Mouse (Mus musculus) limb, embryonic 13.5 days (tissue): ENCODE results near the gene Hes6. TPM values are rescaled to one million over a fixed set of nuclear protein-coding genes. Genes with fewer than 3 reads are reported as not detected.
A peak's percentile ranks its signal among the peaks of the same experiment; 100 is the strongest.

Source experiments
- ATAC-seq: fragments of 200-750 bp; cut with Nextera tagmentation; 2 replicates; pipeline ENCODE4 v1.8.0; 2017; ENCODE audit warnings: low read depth, moderate number of reproducible peaks, moderate TSS enrichment; ENCODE audit not compliant: low FRiP score
- H3K27ac ChIP-seq: fragments of 300-500 bp; sonication (generic); 2 replicates; pipeline ENCODE4 v1.5.1; 2015; ENCODE audit warnings: inconsistent platforms, mild to moderate bottlenecking, moderate library complexity
- H3K27me3 ChIP-seq: fragments of 300-500 bp; sonication (generic); 2 replicates; pipeline ENCODE4 v1.6.1; 2015; ENCODE audit warnings: mild to moderate bottlenecking, inconsistent platforms
- H3K36me3 ChIP-seq: fragments of 300-500 bp; sonication (generic); 2 replicates; pipeline ENCODE4 v1.6.1; 2015; ENCODE audit warnings: inconsistent platforms, mild to moderate bottlenecking, moderate library complexity
- H3K4me1 ChIP-seq: fragments of 300-500 bp; sonication (generic); 2 replicates; pipeline ENCODE4 v1.6.1; 2015; ENCODE audit warnings: inconsistent platforms
- H3K4me2 ChIP-seq: fragments of 300-500 bp; sonication (generic); replicated peaks from 2 replicates; pipeline ENCODE4 v1.6.1; 2015; ENCODE audit warnings: inconsistent platforms, mild to moderate bottlenecking, moderate library complexity
- H3K4me3 ChIP-seq: fragments of 300-500 bp; sonication (generic); 2 replicates; pipeline ENCODE4 v1.5.1; 2015; ENCODE audit warnings: moderate library complexity, mild to moderate bottlenecking, inconsistent platforms
- H3K9ac ChIP-seq: fragments of 300-500 bp; sonication (generic); 2 replicates; pipeline ENCODE4 v1.6.1; 2015; ENCODE audit warnings: mild to moderate bottlenecking, inconsistent platforms
- H3K9me3 ChIP-seq: fragments of 300-500 bp; sonication (generic); 2 replicates; pipeline ENCODE4 v1.6.1; 2016; ENCODE audit warnings: inconsistent platforms
- WGBS: fragments of 180-500 bp; shearing (Covaris S2); methylation state at CpG from one replicate; pipeline ENCODE4 v1.1.7; 2015; 5-methylcytosine and 5-hydroxymethylcytosine counted together
- polyA plus RNA-seq: library from polyadenylated mRNA; unstranded; fragments of >200 nt; fragmentation: Nextera tagmentation; extraction: Ambion mirVana; gene quantifications from 2 replicates; pipeline ENCODE4 v1.2.1, GENCODE M21; 2015

Gene Hes6
- polyA plus RNA-seq, 1 experiment from 2014 or later: 117 TPM

DNA sequence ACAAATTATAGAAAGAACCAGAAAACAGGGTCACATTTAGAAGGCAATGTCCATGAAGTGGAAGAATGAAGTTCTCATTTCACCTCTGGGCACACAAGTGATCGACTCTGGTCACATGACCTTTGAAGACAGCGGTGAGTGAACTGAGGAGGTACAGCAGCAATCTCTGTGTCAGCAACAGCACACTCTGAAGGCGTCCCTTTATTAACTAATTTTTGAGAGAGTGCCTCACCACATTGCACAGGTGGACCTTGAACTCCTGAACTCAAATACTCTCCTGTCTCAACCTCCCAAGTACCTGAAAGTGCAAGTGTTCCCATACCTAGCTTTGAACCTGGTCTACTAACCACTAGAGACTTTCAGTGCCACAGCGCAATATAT, 32.8 kb downstream of the Hes6 start:
- Histone ChIP-seq H3K4me2 (no peak overlapping the region), H3K4me3 (no peak overlapping the region), H3K4me1 (no peaks in the 10 kb centered on the region), H3K27me3 (no peaks in the 10 kb centered on the region), H3K36me3 (peaks cover 94% of the 10 kb centered on the region), H3K27ac (no peak overlapping the region), H3K9me3 (no peaks in the 10 kb centered on the region), H3K9ac (no peak overlapping the region)
- 92% methylated on average over 4 of the region's 4 CpGs for WGBS
- no peak for ATAC-seq

DNA sequence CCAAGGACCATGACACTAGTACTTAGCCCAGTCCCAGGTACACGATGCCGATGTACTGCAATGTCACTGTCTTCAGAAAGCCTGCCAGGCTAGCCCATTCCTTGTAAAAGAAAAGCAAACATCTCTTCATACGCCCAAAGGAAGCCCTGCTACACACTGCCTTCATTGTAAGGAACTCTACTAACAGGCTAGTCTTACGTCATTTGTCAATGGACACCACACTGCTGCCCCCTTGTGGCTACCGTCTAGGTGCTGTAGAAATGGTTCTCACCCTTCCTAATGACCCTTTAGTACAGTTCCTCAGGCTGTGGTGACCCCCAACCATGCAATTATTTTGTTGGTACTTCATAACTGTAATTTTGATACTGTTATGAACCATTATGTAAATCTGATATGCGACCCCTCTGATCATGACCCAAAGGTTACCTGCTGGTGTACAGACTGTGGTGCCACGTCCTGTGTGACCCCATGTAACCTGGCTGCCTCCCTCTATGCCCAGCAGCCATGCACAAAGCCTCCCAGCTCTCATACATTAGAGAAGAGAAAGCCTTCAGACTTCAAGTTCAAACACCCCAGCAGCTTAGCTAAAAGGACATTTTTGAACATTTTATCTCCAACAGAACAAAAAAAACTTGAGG, 33.3 kb downstream of the Hes6 start:
- peaks cover 96% of the 10 kb centered on the region for H3K36me3 ChIP-seq
- H3K9ac ChIP-seq: no peak overlapping the region
- 63% methylated on average over 7 of the region's 7 CpGs for WGBS
- H3K4me3 ChIP-seq: no peak overlapping the region
- no peak overlapping the region for H3K27ac ChIP-seq
- ATAC-seq: peak; percentile 67
- H3K4me1 ChIP-seq: no peaks in the 10 kb centered on the region
- H3K9me3 ChIP-seq: no peaks in the 10 kb centered on the region
- no peaks in the 10 kb centered on the region for H3K27me3 ChIP-seq
- H3K4me2 ChIP-seq: no peak overlapping the region

DNA sequence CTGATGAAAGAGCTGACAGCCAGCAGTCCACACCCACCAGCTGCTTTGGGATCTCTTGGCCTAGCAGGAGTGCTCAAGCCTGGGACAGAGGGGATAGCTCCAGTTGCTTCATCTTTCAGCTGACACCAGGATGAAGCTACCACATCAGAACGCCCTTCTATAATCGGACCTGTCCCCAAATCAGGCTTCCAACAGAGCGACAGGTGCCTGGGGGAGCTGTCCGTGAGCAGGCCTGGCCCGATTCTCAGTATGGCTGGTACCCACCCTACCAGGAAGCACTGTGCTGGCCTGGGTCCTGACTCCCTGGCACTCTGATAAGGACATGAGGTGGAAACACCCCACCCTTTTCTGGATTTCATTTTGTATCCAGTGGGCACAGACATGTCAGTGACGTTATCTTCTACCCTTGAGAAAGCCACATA, 40.4 kb downstream of the Hes6 start:
- Histone ChIP-seq H3K4me1 (no peaks in the 10 kb centered on the region), H3K9me3 (no peaks in the 10 kb centered on the region), H3K27ac (no peak overlapping the region), H3K4me2 (no peak overlapping the region), H3K9ac (no peak overlapping the region), H3K27me3 (no peaks in the 10 kb centered on the region), H3K4me3 (no peak overlapping the region), H3K36me3 (peaks cover 87% of the 10 kb centered on the region)
- 91% methylated on average over 6 of the region's 6 CpGs for WGBS
- ATAC-seq: no peak

DNA sequence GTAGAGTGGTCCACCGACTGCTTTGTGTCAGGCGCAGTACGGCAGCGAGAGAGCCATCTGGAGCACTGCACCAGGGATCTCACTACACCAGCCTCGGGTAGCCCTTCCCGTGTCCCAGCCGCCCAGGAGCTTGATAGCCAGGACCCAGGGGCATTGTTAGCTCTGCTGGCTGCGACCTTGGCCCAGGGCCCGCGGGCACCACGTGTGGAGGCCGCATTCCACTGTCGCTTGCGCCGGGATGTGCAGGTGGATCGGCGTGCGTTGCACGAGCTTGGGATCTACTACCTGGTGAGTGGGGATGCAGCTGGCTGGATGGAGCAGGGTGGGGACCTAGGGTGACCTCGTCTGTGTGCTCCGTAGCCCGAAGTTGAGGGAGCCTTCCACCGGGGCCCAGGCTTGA, 43.8 kb downstream of the Hes6 start:
- Histone ChIP-seq H3K27me3 (peaks cover 14% of the 10 kb centered on the region; the same call in 1 of the 2 replicates), H3K4me2 (no peak overlapping the region), H3K4me3 (no peak overlapping the region), H3K9me3 (no peaks in the 10 kb centered on the region), H3K27ac (no peak overlapping the region), H3K9ac (no peak overlapping the region), H3K4me1 (peaks cover 17% of the 10 kb centered on the region), H3K36me3 (peaks cover 54% of the 10 kb centered on the region)
- no peak for ATAC-seq
- WGBS: 88% methylated on average over 23 of the region's 23 CpGs

DNA sequence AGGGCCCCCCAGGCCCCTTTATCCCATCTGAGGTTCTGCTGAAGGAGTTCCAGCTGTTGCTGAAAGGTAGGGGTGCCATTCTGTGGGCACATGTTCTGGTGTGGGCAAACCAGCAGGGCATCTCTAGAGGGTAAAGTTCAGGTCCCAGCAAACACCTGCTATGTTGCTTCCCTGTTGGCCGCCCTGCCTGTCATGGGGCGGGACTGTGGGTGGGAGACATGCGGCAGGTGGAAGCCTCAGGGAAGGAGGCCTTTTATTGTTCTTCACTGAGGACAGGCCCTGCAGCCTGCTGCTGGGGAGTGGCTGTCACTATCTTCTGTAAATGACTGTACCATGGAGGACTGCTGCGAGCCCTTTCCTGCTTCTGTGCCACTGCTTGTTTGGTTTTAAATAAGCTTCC, 44.4 kb downstream of the Hes6 start:
- no peak for ATAC-seq
- H3K27me3 ChIP-seq: peaks cover 15% of the 10 kb centered on the region; the same call in 1 of the 2 replicates
- H3K4me2 ChIP-seq: no peak overlapping the region
- H3K4me3 ChIP-seq: no peak overlapping the region
- no peak overlapping the region for H3K9ac ChIP-seq
- H3K36me3 ChIP-seq: peaks cover 47% of the 10 kb centered on the region
- no peaks in the 10 kb centered on the region for H3K9me3 ChIP-seq
- WGBS: 66% methylated on average over 4 of the region's 4 CpGs
- H3K4me1 ChIP-seq: peaks cover 17% of the 10 kb centered on the region
- H3K27ac ChIP-seq: no peak overlapping the region

- Histone ChIP-seq H3K36me3 (peaks cover 26% of the 10 kb centered on the region), H3K4me2 (peak overlapping the region; percentile 93), H3K9ac (no peak overlapping the region), H3K9me3 (no peaks in the 10 kb centered on the region), H3K27ac (no peak overlapping the region), H3K4me1 (peaks cover 17% of the 10 kb centered on the region), H3K27me3 (peaks cover 15% of the 10 kb centered on the region; the same call in 1 of the 2 replicates), H3K4me3 (no peak overlapping the region)
- WGBS: 92% methylated on average over 3 of the region's 3 CpGs
- no peak for ATAC-seq
Observed at GRCm38 (mm10) chr1:91367295-91367694, 46.5 kb downstream of the Hes6 start.

DNA sequence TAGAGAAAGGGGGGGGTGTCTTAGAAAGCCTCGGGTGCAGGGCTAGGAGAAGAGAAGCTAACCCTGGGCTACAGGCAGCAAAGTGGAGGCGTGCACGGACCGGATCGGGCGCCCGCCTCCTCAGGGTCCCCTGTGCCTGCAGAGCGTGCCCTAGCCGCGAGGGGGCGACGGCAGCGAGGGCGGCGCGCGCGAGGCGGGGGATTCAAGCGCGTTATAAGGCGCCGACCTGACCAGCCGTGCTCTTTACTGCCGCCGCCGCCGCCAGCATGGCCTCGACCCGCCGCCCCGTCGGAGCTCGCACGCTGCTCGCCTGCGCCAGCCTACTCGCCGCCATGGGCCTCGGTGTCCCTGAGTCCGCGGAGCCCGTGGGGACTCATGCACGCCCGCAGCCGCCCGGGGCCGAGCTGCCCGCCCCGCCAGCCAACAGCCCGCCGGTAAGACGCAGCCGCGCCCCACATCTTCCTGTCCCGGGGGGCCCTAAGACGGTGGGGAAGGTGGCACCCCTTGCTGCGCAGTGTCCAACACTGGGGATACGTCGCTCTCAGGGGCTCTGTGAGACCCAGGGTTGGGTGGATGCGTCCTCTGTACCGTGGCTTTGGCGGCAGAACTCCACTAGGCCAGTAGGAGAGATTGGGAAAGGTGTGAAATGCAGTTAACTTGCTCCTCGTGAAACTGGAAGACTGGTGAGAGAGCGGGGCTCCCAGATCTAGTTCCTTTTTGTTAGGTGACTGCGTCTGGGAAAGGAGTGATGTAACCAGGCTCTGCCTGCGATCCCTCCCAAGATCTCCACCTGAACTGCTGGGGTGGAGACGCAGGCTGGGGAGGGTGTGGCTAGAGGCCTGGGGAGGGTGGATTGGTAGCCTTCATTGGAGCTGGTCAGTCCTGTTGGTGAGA, 47.4 kb downstream of the Hes6 start, which contains the start of gene Erfe:
Erfe (plus strand) TSS at position 216 of the 894 bp plus-strand sequence.
- H3K4me2 ChIP-seq: peak within 1 kb of the TSS; percentile 93
- ATAC-seq: peak; percentile 30; the same call in 1 of the 2 replicates
- H3K27ac ChIP-seq: no peak within 1 kb of the TSS
- H3K36me3 ChIP-seq: peaks cover 18% of the 10 kb centered on the region
- under 1% methylated on average over 68 of the region's 68 CpGs for WGBS
- H3K9me3 ChIP-seq: no peaks in the 10 kb centered on the region
- H3K4me3 ChIP-seq: peak within 1 kb of the TSS; percentile 53
- H3K9ac ChIP-seq: peak within 1 kb of the TSS; percentile 73
- H3K27me3 ChIP-seq: peaks cover 15% of the 10 kb centered on the region; the same call in 1 of the 2 replicates
- peaks cover 17% of the 10 kb centered on the region for H3K4me1 ChIP-seq

- Histone ChIP-seq H3K4me1 (peaks cover 17% of the 10 kb centered on the region), H3K36me3 (peaks cover 11% of the 10 kb centered on the region), H3K9ac (peak overlapping the region; percentile 73), H3K27ac (no peak overlapping the region), H3K4me2 (peak overlapping the region; percentile 93), H3K27me3 (peaks cover 15% of the 10 kb centered on the region; the same call in 1 of the 2 replicates), H3K4me3 (peak overlapping the region; percentile 53), H3K9me3 (no peaks in the 10 kb centered on the region)
- no peak for ATAC-seq
- 25% methylated on average over 8 of the region's 8 CpGs for WGBS
Observed at GRCm38 (mm10) chr1:91365816-91366214, 48.0 kb downstream of the Hes6 start.

- Histone ChIP-seq H3K4me1 (peaks cover 17% of the 10 kb centered on the region), H3K9ac (no peak overlapping the region), H3K9me3 (no peaks in the 10 kb centered on the region), H3K27me3 (peaks cover 15% of the 10 kb centered on the region; the same call in 1 of the 2 replicates), H3K36me3 (peaks cover 3% of the 10 kb centered on the region), H3K4me2 (no peak overlapping the region), H3K4me3 (no peak overlapping the region), H3K27ac (no peak overlapping the region)
- WGBS: 92% methylated on average over 16 of the region's 16 CpGs
- no peak for ATAC-seq
Observed at GRCm38 (mm10) chr1:91364822-91365644, 48.8 kb downstream of the Hes6 start.

DNA sequence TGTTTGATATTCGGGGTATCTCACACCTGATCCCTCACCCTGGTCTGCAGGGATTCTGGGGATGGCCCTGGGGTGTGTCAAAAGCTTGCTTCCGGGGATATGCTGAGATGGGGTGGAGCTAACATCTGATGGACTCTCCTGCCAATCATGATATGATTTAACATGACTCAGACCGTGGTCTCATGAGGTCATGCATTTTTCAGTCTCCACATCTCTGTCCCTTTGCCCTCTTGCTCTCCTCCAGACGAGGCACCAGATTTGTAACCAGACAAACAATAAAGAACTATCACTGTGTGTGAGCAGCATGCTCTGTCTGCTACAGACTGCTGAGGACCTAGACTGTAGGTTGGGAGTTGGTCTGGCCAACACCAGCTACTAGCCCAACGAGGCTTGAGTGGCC, 51.7 kb downstream of the Hes6 start:
- Histone ChIP-seq H3K27me3 (peaks cover 11% of the 10 kb centered on the region; the same call in 1 of the 2 replicates), H3K27ac (no peak overlapping the region), H3K36me3 (no peaks in the 10 kb centered on the region), H3K9ac (no peak overlapping the region), H3K4me1 (peaks cover 16% of the 10 kb centered on the region), H3K4me3 (no peak overlapping the region), H3K4me2 (no peak overlapping the region), H3K9me3 (no peaks in the 10 kb centered on the region)
- WGBS: 83% methylated on average over 5 of the region's 5 CpGs
- ATAC-seq: no peak
